Mouse (Mus musculus) liver, adult (tissue): Measurements from ENCODE around the gene Cxadr.

Experiments used
- GATA4 ChIP-seq: IDR thresholded peaks from 2 replicates; pipeline ENCODE4 v1.6.1; 2014; ENCODE audit warnings: mild to moderate bottlenecking, low read length; ENCODE audit not compliant: insufficient replicate concordance

Gene Cxadr

DNA sequence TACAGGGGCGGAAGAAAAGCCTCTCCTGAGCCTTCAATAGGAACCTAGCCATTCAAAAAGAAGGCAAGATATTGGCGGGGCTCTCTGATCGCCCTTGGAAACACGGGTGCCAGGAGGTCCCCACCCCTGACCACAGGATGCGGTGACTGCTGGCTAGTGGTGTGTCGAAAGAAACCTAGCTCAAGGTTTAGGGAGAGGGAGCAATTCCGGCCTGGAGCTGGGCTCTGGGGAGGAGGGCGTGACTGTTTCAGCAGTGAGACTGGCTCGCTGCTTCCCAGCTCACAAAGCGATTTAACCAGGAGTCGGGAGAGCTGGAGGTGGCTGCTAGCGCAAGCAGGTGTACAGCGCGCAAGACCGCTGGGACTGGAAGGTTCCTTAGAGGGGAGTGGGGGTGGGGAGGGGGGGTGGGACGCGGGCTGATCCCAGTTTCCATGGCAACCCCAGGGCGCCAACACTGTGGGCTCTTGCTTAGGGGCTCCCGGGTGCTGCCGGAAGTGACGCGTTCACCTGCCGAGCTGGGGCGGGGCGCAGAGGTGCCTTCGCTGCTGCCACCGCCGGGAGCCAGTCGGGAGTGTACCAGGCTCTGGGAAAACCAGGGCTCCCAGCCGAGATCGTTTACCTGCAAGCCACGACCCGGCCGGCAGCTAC is at the start of gene Cxadr:
Gene Cxadr, plus strand, starts transcription at position 307 of the 648 bp plus-strand sequence.
- TF ChIP-seq GATA4, result no peak

GRCm38 (mm10) chr16:78258989-78259388 is 42.3 kb upstream of the Cxadr start:
- TF ChIP-seq GATA4, result no peak

DNA sequence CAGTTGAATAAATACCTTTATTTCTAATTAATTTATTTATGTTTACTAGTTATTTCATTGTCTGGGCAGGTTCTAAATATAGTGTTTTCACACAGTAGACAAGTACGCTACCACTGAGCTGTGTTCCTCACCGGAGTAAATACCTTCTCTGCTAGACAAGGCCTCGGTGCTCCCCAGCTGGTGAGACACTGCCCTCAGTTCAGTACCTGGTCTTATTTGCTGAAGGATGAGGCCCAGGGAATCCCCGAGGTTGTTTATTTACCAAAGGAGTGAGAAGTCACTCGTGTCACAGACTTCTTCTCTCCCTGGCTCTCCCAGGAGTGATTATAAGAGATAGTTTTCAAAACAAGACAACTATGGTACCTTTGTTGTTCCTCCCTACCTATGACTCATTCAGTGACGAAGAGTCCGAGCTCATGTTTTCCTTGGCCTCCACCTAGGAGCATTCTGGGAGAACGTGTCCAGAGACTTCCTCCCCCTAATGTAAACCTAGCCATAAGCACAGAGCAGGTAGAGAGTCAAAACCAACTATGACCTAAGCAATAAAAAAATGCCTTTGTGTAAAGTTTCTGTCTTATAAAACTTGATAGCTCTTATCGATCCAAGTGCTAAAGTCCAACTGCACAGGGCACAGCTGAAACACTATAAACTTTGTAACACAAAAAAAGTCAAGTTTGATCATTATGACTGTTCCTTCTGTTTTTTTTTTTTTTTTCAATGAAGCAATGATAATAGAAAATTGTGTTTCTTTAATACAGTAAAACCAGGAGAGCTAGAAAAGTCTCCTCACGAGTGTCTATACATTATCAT is 41.0 kb upstream of the Cxadr start:
- TF ChIP-seq GATA4, result no peak

DNA sequence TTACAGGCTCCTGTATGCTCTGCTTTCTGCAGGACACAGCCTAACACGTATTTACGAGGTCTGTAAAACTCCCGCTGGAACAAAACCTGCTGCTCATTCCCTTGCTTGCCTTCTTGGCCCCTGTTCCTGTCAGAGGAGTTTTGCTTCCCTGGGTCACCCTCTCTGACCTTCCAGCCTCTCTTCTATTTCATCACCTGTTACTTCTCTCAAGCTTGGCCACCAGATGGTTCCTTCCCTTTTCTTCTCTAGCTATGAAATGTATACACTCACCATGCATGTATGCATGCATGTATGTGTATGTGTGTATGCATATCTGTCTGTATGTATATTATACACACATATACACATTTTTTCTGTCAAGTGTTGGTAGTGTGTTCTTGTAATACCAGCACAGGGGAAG is 39.8 kb upstream of the Cxadr start:
- TF ChIP-seq GATA4, result no peak

GRCm38 (mm10) chr16:78264442-78265150 is 36.7 kb upstream of the Cxadr start:
- TF ChIP-seq GATA4, result no peak

DNA sequence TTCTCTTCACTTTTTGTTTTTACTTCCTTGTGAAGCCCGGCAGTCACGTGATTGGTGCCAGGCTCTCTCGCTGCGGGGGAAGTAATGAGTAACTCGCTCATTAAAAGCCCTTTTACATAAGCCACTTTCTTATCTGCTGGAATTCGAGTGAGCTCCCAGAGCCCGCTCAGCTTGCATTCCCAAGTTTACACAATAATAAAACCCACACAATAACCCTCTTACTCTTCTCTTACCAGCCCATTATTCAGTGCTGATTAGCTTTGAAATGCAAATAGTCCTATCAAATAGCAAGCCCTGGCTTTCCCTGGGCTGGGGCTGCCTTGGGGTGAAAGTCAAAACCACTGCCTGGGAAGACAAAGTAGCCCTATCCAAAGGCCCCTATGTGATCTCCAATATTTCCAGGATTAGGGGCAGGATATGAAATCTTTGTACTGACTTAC is 36.1 kb upstream of the Cxadr start:
- no peak for TF ChIP-seq GATA4

DNA sequence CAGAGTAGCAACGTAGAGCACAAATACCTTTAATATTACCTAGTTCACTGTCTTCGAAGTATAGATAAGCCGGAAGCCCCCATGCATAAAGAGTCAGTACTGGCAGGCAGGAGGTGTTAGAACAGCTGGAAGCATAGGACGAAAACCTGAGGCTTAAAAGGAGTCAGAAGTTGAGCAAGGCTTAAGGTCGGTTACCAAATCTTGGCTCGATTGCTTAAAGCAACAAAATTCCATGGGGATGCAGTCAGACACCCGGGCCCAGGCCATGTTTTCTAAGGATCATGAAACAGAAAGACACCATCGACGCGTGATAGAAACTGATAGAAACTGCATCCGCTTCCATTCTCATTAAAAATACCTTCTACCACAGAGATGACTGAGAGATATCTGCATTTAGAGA is 35.5 kb upstream of the Cxadr start:
- no peak for TF ChIP-seq GATA4

- TF ChIP-seq GATA4, result no peak
These were observed 33.8 kb upstream of the Cxadr start for GRCm38 (mm10) chr16:78267453-78267852.

DNA sequence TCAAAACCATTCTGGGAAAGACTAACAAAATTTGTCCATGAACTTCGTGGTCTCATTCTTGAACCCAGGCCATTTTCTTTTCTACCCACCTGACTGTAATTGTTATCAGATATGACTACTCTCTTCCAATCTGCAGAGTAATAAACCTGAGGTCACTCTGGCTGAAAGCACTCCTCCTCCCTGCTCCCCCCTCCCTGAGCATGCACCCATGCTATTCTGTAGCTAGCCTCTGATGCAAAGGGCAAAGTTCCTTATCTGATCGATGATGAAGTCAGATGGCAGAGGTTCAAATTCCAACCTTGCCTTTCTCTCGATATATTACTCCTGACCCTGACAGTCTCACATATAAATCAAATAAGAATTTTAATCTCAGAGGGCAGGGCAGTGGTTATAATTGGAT is 33.1 kb upstream of the Cxadr start:
- peak; percentile 60 for TF ChIP-seq GATA4

- TF ChIP-seq GATA4, result no peak
These were observed 26.3 kb upstream of the Cxadr start for GRCm38 (mm10) chr16:78274825-78275455.

DNA sequence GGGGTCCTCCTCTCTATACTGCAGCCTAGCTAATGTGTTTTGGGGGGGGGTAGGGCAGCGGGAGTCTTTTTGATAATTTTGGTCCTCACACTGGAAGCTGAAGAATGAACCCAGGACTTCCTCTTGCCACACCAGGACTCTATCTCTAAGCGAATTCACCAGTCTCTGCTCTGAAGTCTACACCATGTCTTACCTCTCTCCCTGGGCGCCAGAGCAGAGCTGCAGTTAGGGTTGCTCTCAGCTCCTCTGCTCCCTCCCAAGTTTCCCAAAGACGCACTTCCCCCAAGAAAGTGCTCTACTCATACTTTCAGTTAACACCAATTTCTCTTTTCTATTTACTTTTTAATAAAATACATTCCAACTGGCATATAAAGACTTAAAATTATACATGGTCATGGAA is 23.7 kb upstream of the Cxadr start:
- TF ChIP-seq GATA4, result no peak

DNA sequence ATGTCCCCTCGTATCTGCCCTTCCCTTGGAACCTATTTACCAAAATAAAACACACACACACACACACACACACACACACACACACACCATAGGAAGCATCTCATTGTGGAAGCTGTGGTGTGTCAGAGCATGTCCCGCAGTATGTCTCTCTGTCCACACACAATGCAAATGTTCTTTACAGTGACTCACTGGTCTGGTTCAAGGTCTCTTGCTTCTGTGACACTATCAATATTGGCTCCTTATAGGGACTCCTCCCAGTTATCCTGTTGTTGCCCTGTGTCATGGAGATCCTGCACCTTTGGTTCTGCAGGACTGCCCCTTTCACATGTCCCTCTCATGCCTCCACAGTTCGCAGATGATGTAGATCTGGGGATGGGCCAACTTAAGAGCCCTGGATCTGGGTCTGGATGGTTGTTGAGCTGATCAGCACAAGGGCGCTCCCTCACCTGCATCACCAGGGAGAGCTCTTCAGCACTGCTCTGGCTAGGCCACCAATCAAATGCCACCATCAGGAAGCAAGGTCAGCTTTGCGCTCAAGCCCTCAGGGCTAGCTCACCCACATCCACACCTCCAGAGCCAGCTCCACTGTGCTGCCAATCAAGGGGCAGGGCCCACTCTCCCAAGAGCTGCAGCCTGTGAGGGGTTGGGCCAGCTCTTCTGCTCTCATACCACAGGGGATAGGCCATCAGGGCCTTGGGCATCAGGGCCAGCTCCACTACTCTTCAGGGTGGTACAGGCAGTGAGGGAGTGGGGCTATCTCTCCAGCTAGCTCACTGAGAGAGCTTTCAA is 21.0 kb upstream of the Cxadr start:
- no peak for TF ChIP-seq GATA4

GRCm38 (mm10) chr16:78283231-78283630 is 18.1 kb upstream of the Cxadr start:
- no peak for TF ChIP-seq GATA4

GRCm38 (mm10) chr16:78294051-78294450 is 7.2 kb upstream of the Cxadr start:
- no peak for TF ChIP-seq GATA4
